Mouse (Mus musculus) G1E (cell line): ENCODE measurements at regions not wholly inside any gene's neighbourhood (a gene's known extent, or its start where the extent isn't known, plus 50 kb on each side); places are given as distances from the start of the nearest gene placed in this dataset.

Source experiments
- ATAC-seq: 2 replicates; pipeline ENCODE4 v1.8.0; 2016; ENCODE audit warnings: mild to moderate bottlenecking; ENCODE audit not compliant: insufficient number of reproducible peaks, poor library complexity, low FRiP score, severe bottlenecking; ENCODE audit errors: extremely low read depth
- DNase-seq: peaks from one replicate; pipeline ENCODE4 v3.0.0; 2012; ENCODE audit warnings: low spot score
- H3K27me3 ChIP-seq: 2 replicates; pipeline ENCODE4 v1.6.1; 2012; ENCODE audit warnings: mild to moderate bottlenecking, low read length, inconsistent platforms; ENCODE audit not compliant: insufficient read depth
- H3K36me3 ChIP-seq: replicated peaks from 2 replicates; pipeline ENCODE3; 2012; ENCODE audit warnings: mild to moderate bottlenecking, inconsistent platforms
- H3K4me1 ChIP-seq: 2 replicates; pipeline ENCODE4 v1.6.1; 2012; ENCODE audit warnings: low read depth, low read length, inconsistent platforms, mixed read lengths; ENCODE audit not compliant: insufficient read depth
- H3K4me3 ChIP-seq: 2 replicates; pipeline ENCODE4 v1.5.1; 2012; ENCODE audit warnings: low read depth, mild to moderate bottlenecking, inconsistent platforms, low read length, moderate library complexity, mixed read lengths
- H3K9me3 ChIP-seq: replicated peaks from 2 replicates; pipeline ENCODE4 v1.6.1; 2012; ENCODE audit warnings: inconsistent platforms
- CTCF ChIP-seq: IDR thresholded peaks from 2 replicates; pipeline ENCODE4 v1.5.1; 2012; ENCODE audit warnings: low read depth, low read length, inconsistent platforms, mixed read lengths
- GATA1 ChIP-seq: IDR thresholded peaks from 2 replicates; pipeline ENCODE4 v1.6.1; 2012; ENCODE audit warnings: borderline replicate concordance, low read length, inconsistent platforms, mixed read lengths
- GATA2 ChIP-seq: IDR thresholded peaks from 2 replicates; pipeline ENCODE4 v1.6.1; 2012; ENCODE audit warnings: low read depth, low read length, inconsistent platforms, borderline replicate concordance
- POLR2AphosphoS5 ChIP-seq: IDR thresholded peaks from 2 replicates; pipeline ENCODE4 v1.6.1; 2012; ENCODE audit warnings: low read depth, low read length, inconsistent platforms; ENCODE audit not compliant: insufficient replicate concordance
- TAL1 ChIP-seq: conservative IDR thresholded peaks from 2 replicates; pipeline ENCODE4 v1.6.1; 2012; ENCODE audit warnings: low read depth, low read length, inconsistent platforms, mixed read lengths

DNA sequence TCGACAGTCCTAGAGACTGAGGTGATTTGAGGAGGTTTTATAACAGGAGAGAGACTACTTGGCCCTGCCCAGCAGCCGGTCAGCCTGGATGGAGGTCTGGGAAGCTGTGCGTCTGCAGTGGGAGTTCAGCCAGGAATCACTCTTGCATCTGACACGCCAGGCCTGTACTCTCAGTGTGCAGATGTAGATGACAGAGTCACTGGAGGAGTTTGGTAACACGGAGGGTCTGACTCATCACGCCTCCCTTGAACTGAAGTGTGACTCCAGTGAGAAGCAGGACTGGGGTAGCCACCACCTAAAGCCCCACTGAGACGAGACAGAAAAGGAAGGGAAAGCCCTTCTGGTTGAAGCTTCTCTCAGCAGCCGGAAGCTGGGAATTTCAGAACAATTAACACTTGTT, 55.9 kb downstream of the C1ql2 start:
- no peaks in the 10 kb centered on the region for H3K27me3 ChIP-seq
- H3K4me3 ChIP-seq = no peak overlapping the region
- TF ChIP-seq POLR2AphosphoS5 = no peak
- DNase-seq (no peak), ATAC-seq (no peak)
- peaks cover 75% of the 10 kb centered on the region for H3K9me3 ChIP-seq
- no peaks in the 10 kb centered on the region for H3K36me3 ChIP-seq
- no peaks in the 10 kb centered on the region for H3K4me1 ChIP-seq

DNA sequence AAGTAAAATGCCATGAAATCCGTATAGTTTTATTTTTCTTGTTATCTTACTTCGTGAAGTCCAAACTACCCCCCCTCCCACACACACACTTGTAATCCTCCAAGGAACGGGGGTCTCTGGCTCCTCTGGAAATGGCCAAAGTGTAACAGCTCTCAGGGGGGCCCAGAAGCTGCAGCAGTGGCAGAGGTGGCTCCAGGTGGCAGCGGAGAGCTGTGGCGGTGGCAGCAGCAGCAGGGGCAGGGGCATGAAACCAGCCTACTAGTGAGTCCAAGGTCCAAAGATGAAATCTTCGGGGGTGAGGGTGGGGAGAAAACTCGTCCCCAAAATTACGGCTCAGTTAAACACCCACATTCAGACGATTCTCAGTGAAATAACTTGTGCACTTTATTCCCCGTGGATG, 62.9 kb downstream of the C1ql2 start:
- Histone ChIP-seq H3K9me3 (peaks cover 72% of the 10 kb centered on the region), H3K36me3 (no peaks in the 10 kb centered on the region), H3K4me1 (no peaks in the 10 kb centered on the region), H3K27me3 (no peaks in the 10 kb centered on the region), H3K4me3 (no peak overlapping the region)
- DNase-seq (no peak), ATAC-seq (no peak)
- TF ChIP-seq TAL1 = no peak
- no peak for TF ChIP-seq GATA2
- TF ChIP-seq CTCF = no peak
- no peak for TF ChIP-seq GATA1
- TF ChIP-seq POLR2AphosphoS5 = no peak

GRCm38 (mm10) chr1:120416007-120416406, 75.6 kb downstream of the C1ql2 start:
- ATAC-seq (no peak), DNase-seq (no peak)
- H3K36me3 ChIP-seq = no peaks in the 10 kb centered on the region
- H3K4me1 ChIP-seq = no peaks in the 10 kb centered on the region
- H3K4me3 ChIP-seq = no peak overlapping the region
- no peak for TF ChIP-seq GATA2
- no peak for TF ChIP-seq GATA1
- no peak for TF ChIP-seq POLR2AphosphoS5
- TF ChIP-seq TAL1 = no peak
- no peak for TF ChIP-seq CTCF
- no peaks in the 10 kb centered on the region for H3K27me3 ChIP-seq
- peaks cover 60% of the 10 kb centered on the region for H3K9me3 ChIP-seq
